Mouse (Mus musculus) forelimb bud, embryonic 11.5 days (tissue): ENCODE measurements around the gene Ephb4.

ENCODE experiments used
- DNase-seq: peaks from one replicate; pipeline ENCODE4 v3.0.0-alpha.2; 2012; ENCODE audit warnings: low read depth, low spot score

Ephb4 gene

GRCm38 (mm10) chr5:137358382-137358781, 8.5 kb downstream of the Ephb4 start:
- no peak for DNase-seq

- DNase-seq, result no peak
These were observed 19.8 kb downstream of the Ephb4 start for GRCm38 (mm10) chr5:137369665-137370064.

GRCm38 (mm10) chr5:137373371-137373950, 23.6 kb downstream of the Ephb4 start:
- DNase-seq, result no peak

GRCm38 (mm10) chr5:137374521-137375080, 24.7 kb downstream of the Ephb4 start:
- DNase-seq, result no peak

- no peak for DNase-seq
These were observed 25.7 kb downstream of the Ephb4 start for GRCm38 (mm10) chr5:137375627-137376026.

GRCm38 (mm10) chr5:137376198-137376597, 26.3 kb downstream of the Ephb4 start:
- peak; percentile 38 for DNase-seq

GRCm38 (mm10) chr5:137376722-137377121, 26.8 kb downstream of the Ephb4 start:
- DNase-seq, result no peak

GRCm38 (mm10) chr5:137377176-137377575, 27.3 kb downstream of the Ephb4 start:
- DNase-seq, result peak; percentile 34

GRCm38 (mm10) chr5:137377603-137378002, 27.7 kb downstream of the Ephb4 start:
- DNase-seq, result peak; percentile 44

GRCm38 (mm10) chr5:137381152-137381551, 31.2 kb downstream of the Ephb4 start:
- DNase-seq, result peak; percentile 75

GRCm38 (mm10) chr5:137383441-137383840, 33.5 kb downstream of the Ephb4 start:
- DNase-seq, result no peak

- no peak for DNase-seq
These were observed 36.8 kb downstream of the Ephb4 start for GRCm38 (mm10) chr5:137386712-137387111.

GRCm38 (mm10) chr5:137391641-137392040, 41.7 kb downstream of the Ephb4 start:
- no peak for DNase-seq

- no peak for DNase-seq
These were observed 44.5 kb downstream of the Ephb4 start for GRCm38 (mm10) chr5:137394456-137394855.

- no peak for DNase-seq
These were observed 54.2 kb downstream of the Ephb4 start for GRCm38 (mm10) chr5:137404081-137404480.

GRCm38 (mm10) chr5:137409451-137409850, 59.5 kb downstream of the Ephb4 start:
- no peak for DNase-seq

- no peak for DNase-seq
These were observed 60.2 kb downstream of the Ephb4 start for GRCm38 (mm10) chr5:137410066-137410465.

- no peak for DNase-seq
These were observed 60.6 kb downstream of the Ephb4 start for GRCm38 (mm10) chr5:137410549-137410948.

GRCm38 (mm10) chr5:137411235-137411634, 61.3 kb downstream of the Ephb4 start:
- no peak for DNase-seq

GRCm38 (mm10) chr5:137414253-137414652, 64.3 kb downstream of the Ephb4 start:
- no peak for DNase-seq

GRCm38 (mm10) chr5:137419105-137419504, 69.2 kb downstream of the Ephb4 start:
- DNase-seq, result no peak

GRCm38 (mm10) chr5:137419841-137420240, 69.9 kb downstream of the Ephb4 start:
- no peak for DNase-seq

- peak; percentile 10 for DNase-seq
These were observed 75.7 kb downstream of the Ephb4 start for GRCm38 (mm10) chr5:137425648-137426047.
